Mouse (Mus musculus): ENCODE results near the gene Porcn. TPM values are rescaled to one million over a fixed set of nuclear protein-coding genes. Genes with fewer than 3 reads are reported as not detected.

Porcn gene
- polyA plus RNA-seq, 1 experiment: 7.6 TPM

- Histone ChIP-seq H3K36me3 (ENCODE audit: control insufficient read depth, insufficient read depth) (no peaks in the 10 kb centered on the region), H3K79me3 (ENCODE audit: low read depth) (no peaks in the 10 kb centered on the region), H3K27me3 (ENCODE audit: control insufficient read depth, insufficient read depth, insufficient read length) (no peaks in the 10 kb centered on the region), H3ac (ENCODE audit: control insufficient read depth, insufficient read length, low read depth) (no peak overlapping the region), H3K79me2 (ENCODE audit: control insufficient read depth, insufficient read depth) (no peaks in the 10 kb centered on the region), H3K4me3 (ENCODE audit: insufficient read depth, poor library complexity, severe bottlenecking) (no peak overlapping the region)
- TF ChIP-seq MYOG (IDR thresholded peaks at IDR 0.05; ENCODE audit: control insufficient read depth, extremely low read depth, insufficient read length): no peak
- TF ChIP-seq MYOD1 (IDR thresholded peaks at IDR 0.05; ENCODE audit: control insufficient read depth, insufficient read length, low read depth): no peak
- no peak for TF ChIP-seq FOSL1 (IDR thresholded peaks at IDR 0.05; ENCODE audit: insufficient read depth, low read length, poor library complexity, severe bottlenecking)
- TF ChIP-seq MAX (IDR thresholded peaks at IDR 0.05): no peak
- no peak for TF ChIP-seq USF1 (IDR thresholded peaks at IDR 0.05; ENCODE audit: low read depth)
Observed at GRCm38 (mm10) chrX:8205088-8205487, 1.2 kb downstream of the Porcn start.

GRCm38 (mm10) chrX:8204076-8204475, 2.2 kb downstream of the Porcn start:
- no peak for TF ChIP-seq USF1 (IDR thresholded peaks at IDR 0.05; ENCODE audit: low read depth)
- no peak overlapping the region for H3ac ChIP-seq (ENCODE audit: control insufficient read depth, insufficient read length, low read depth)
- H3K79me3 ChIP-seq (ENCODE audit: low read depth): no peaks in the 10 kb centered on the region
- no peak overlapping the region for H3K4me3 ChIP-seq (ENCODE audit: insufficient read depth, poor library complexity, severe bottlenecking)
- no peaks in the 10 kb centered on the region for H3K79me2 ChIP-seq (ENCODE audit: control insufficient read depth, insufficient read depth)
- no peaks in the 10 kb centered on the region for H3K36me3 ChIP-seq (ENCODE audit: control insufficient read depth, insufficient read depth)
- H3K27me3 ChIP-seq (ENCODE audit: control insufficient read depth, insufficient read depth, insufficient read length): no peaks in the 10 kb centered on the region

- Histone ChIP-seq H3K27me3 (ENCODE audit: control insufficient read depth, insufficient read depth, insufficient read length) (no peaks in the 10 kb centered on the region), H3K79me2 (ENCODE audit: control insufficient read depth, insufficient read depth) (no peaks in the 10 kb centered on the region), H3K4me3 (ENCODE audit: insufficient read depth, poor library complexity, severe bottlenecking) (no peak overlapping the region), H3ac (ENCODE audit: control insufficient read depth, insufficient read length, low read depth) (no peak overlapping the region), H3K36me3 (ENCODE audit: control insufficient read depth, insufficient read depth) (no peaks in the 10 kb centered on the region), H3K79me3 (ENCODE audit: low read depth) (no peaks in the 10 kb centered on the region)
- TF ChIP-seq MAX (IDR thresholded peaks at IDR 0.05) (no peak), FOSL1 (IDR thresholded peaks at IDR 0.05; ENCODE audit: insufficient read depth, low read length, poor library complexity, severe bottlenecking) (no peak), CTCF (IDR thresholded peaks at IDR 0.05; ENCODE audit: control insufficient read depth, insufficient read depth, insufficient read length) (no peak), MYOG (IDR thresholded peaks at IDR 0.05; ENCODE audit: control insufficient read depth, extremely low read depth, insufficient read length) (no peak), MYOD1 (IDR thresholded peaks at IDR 0.05; ENCODE audit: control insufficient read depth, insufficient read length, low read depth) (no peak)
Observed at GRCm38 (mm10) chrX:8203105-8203504, 3.2 kb downstream of the Porcn start.

- no peaks in the 10 kb centered on the region for H3K27me3 ChIP-seq (ENCODE audit: control insufficient read depth, insufficient read depth, insufficient read length)
- H3K4me3 ChIP-seq (ENCODE audit: insufficient read depth, poor library complexity, severe bottlenecking): peak within 1 kb of the TSS; percentile 44
- no peak for TF ChIP-seq FOSL1 (IDR thresholded peaks at IDR 0.05; ENCODE audit: insufficient read depth, low read length, poor library complexity, severe bottlenecking)
- TF ChIP-seq CEBPB (IDR thresholded peaks at IDR 0.05; ENCODE audit: low read depth): no peak
- TF ChIP-seq MAX (IDR thresholded peaks at IDR 0.05): no peak
- no peak for TF ChIP-seq MYOD1 (IDR thresholded peaks at IDR 0.05; ENCODE audit: control insufficient read depth, insufficient read length, low read depth)
- no peak for TF ChIP-seq MYOG (IDR thresholded peaks at IDR 0.05; ENCODE audit: control insufficient read depth, extremely low read depth, insufficient read length)
- no peak for TF ChIP-seq USF1 (IDR thresholded peaks at IDR 0.05; ENCODE audit: low read depth)
- no peak for TF ChIP-seq CTCF (IDR thresholded peaks at IDR 0.05; ENCODE audit: control insufficient read depth, insufficient read depth, insufficient read length)
- H3K79me3 ChIP-seq (ENCODE audit: low read depth): peaks cover 2% of the 10 kb centered on the region
- no peaks in the 10 kb centered on the region for H3K36me3 ChIP-seq (ENCODE audit: control insufficient read depth, insufficient read depth)
- H3K79me2 ChIP-seq (ENCODE audit: control insufficient read depth, insufficient read depth): peaks cover 12% of the 10 kb centered on the region
- peak within 1 kb of the TSS; percentile 74 for H3ac ChIP-seq (ENCODE audit: control insufficient read depth, insufficient read length, low read depth)
Observed at GRCm38 (mm10) chrX:8193419-8193723, 13.0 kb downstream of the Porcn start, which contains the start of gene Ebp. Gene Ebp, minus strand, starts transcription at chrX:8193512.

- Histone ChIP-seq H3K79me2 (ENCODE audit: control insufficient read depth, insufficient read depth) (peaks cover 12% of the 10 kb centered on the region), H3K27me3 (ENCODE audit: control insufficient read depth, insufficient read depth, insufficient read length) (no peaks in the 10 kb centered on the region), H3ac (ENCODE audit: control insufficient read depth, insufficient read length, low read depth) (peak overlapping the region; percentile 74), H3K79me3 (ENCODE audit: low read depth) (peaks cover 2% of the 10 kb centered on the region), H3K4me3 (ENCODE audit: insufficient read depth, poor library complexity, severe bottlenecking) (peak overlapping the region; percentile 44), H3K36me3 (ENCODE audit: control insufficient read depth, insufficient read depth) (no peaks in the 10 kb centered on the region)
- no peak for TF ChIP-seq CEBPB (IDR thresholded peaks at IDR 0.05; ENCODE audit: low read depth)
- TF ChIP-seq CTCF (IDR thresholded peaks at IDR 0.05; ENCODE audit: control insufficient read depth, insufficient read depth, insufficient read length): no peak
- no peak for TF ChIP-seq FOSL1 (IDR thresholded peaks at IDR 0.05; ENCODE audit: insufficient read depth, low read length, poor library complexity, severe bottlenecking)
- TF ChIP-seq MAX (IDR thresholded peaks at IDR 0.05): no peak
- TF ChIP-seq USF1 (IDR thresholded peaks at IDR 0.05; ENCODE audit: low read depth): no peak
Observed at GRCm38 (mm10) chrX:8192640-8193418, 13.5 kb downstream of the Porcn start.

- Histone ChIP-seq H3K79me3 (ENCODE audit: low read depth) (peaks cover 2% of the 10 kb centered on the region), H3K4me3 (ENCODE audit: insufficient read depth, poor library complexity, severe bottlenecking) (peak overlapping the region; percentile 44), H3K27me3 (ENCODE audit: control insufficient read depth, insufficient read depth, insufficient read length) (no peaks in the 10 kb centered on the region), H3K36me3 (ENCODE audit: control insufficient read depth, insufficient read depth) (no peaks in the 10 kb centered on the region), H3ac (ENCODE audit: control insufficient read depth, insufficient read length, low read depth) (peak overlapping the region; percentile 74), H3K79me2 (ENCODE audit: control insufficient read depth, insufficient read depth) (peaks cover 12% of the 10 kb centered on the region)
- TF ChIP-seq FOSL1 (IDR thresholded peaks at IDR 0.05; ENCODE audit: insufficient read depth, low read length, poor library complexity, severe bottlenecking) (no peak), USF1 (IDR thresholded peaks at IDR 0.05; ENCODE audit: low read depth) (no peak), MAX (IDR thresholded peaks at IDR 0.05) (no peak), MYOG (IDR thresholded peaks at IDR 0.05; ENCODE audit: control insufficient read depth, extremely low read depth, insufficient read length) (no peak), CEBPB (IDR thresholded peaks at IDR 0.05; ENCODE audit: low read depth) (no peak), MYOD1 (IDR thresholded peaks at IDR 0.05; ENCODE audit: control insufficient read depth, insufficient read length, low read depth) (no peak), CTCF (IDR thresholded peaks at IDR 0.05; ENCODE audit: control insufficient read depth, insufficient read depth, insufficient read length) (no peak)
Observed at GRCm38 (mm10) chrX:8192126-8192639, 14.1 kb downstream of the Porcn start.

Data from C2C12 (cell line).